Mouse (Mus musculus): ENCODE data around the gene Adamts1. TPM values are rescaled to one million over a fixed set of nuclear protein-coding genes. Genes with fewer than 3 reads are reported as not detected.

Gene Adamts1
- polyA plus RNA-seq, 1 experiment from 2014 or later, result 12.7 TPM

GRCm38 (mm10) chr16:85801971-85802811, 722 bp downstream of the Adamts1 start:
- peak overlapping the region; percentile 65 for H3K4me3 ChIP-seq (replicated peaks; ENCODE audit: low read length)
- peak; percentile 11; the same call in 1 of the 2 replicates for ATAC-seq (ENCODE audit: low FRiP score)
- WGBS, result under 1% methylated on average over 67 of the region's 67 CpGs

GRCm38 (mm10) chr16:85801252-85801651, 1.7 kb downstream of the Adamts1 start:
- H3K27me3 ChIP-seq (ENCODE audit: control insufficient read depth, insufficient read depth, low read length), result peaks cover 14% of the 10 kb centered on the region; the same call in 1 of the 2 replicates
- peak overlapping the region; percentile 56 for H3K27ac ChIP-seq
- 0% methylated on average over 23 of the region's 23 CpGs for WGBS
- H3K9ac ChIP-seq, result peak overlapping the region; percentile 56
- peak overlapping the region; percentile 91 for H3K4me2 ChIP-seq (replicated peaks)
- H3K36me3 ChIP-seq (replicated peaks; ENCODE audit: control insufficient read depth, insufficient read depth), result peaks cover 10% of the 10 kb centered on the region
- DNase-seq (ENCODE audit: low spot score), result peak; percentile 72
- peak overlapping the region; percentile 65 for H3K4me3 ChIP-seq (replicated peaks; ENCODE audit: low read length)
- H3K9me3 ChIP-seq (ENCODE audit: control insufficient read depth, low read length), result no peaks in the 10 kb centered on the region
- peak; percentile 79 for ATAC-seq (ENCODE audit: low FRiP score)
- H3K4me1 ChIP-seq (replicated peaks; ENCODE audit: control insufficient read depth, insufficient read depth, low read length), result peaks cover 8% of the 10 kb centered on the region

More at GRCm38 (mm10) chr16:85801971-85802811, 722 bp downstream of the Adamts1 start:
- peak overlapping the region; percentile 76; the same call in 1 of the 2 replicates for H3K27ac ChIP-seq
- H3K9me3 ChIP-seq (ENCODE audit: control insufficient read depth, low read length), result no peaks in the 10 kb centered on the region
- peaks cover 8% of the 10 kb centered on the region for H3K4me1 ChIP-seq (replicated peaks; ENCODE audit: control insufficient read depth, insufficient read depth, low read length)
- H3K9ac ChIP-seq, result peak overlapping the region; percentile 56
- H3K27me3 ChIP-seq (ENCODE audit: control insufficient read depth, insufficient read depth, low read length), result peaks cover 14% of the 10 kb centered on the region; the same call in 1 of the 2 replicates
- DNase-seq (ENCODE audit: low spot score), result peak; percentile 38
- H3K4me2 ChIP-seq (replicated peaks), result peak overlapping the region; percentile 91
- H3K36me3 ChIP-seq (replicated peaks; ENCODE audit: control insufficient read depth, insufficient read depth), result peaks cover 9% of the 10 kb centered on the region

GRCm38 (mm10) chr16:85800691-85801090, 2.2 kb downstream of the Adamts1 start:
- Histone ChIP-seq H3K4me3 (replicated peaks; ENCODE audit: low read length) (peak overlapping the region; percentile 65), H3K27me3 (ENCODE audit: control insufficient read depth, insufficient read depth, low read length) (peaks cover 14% of the 10 kb centered on the region; the same call in 1 of the 2 replicates), H3K36me3 (replicated peaks; ENCODE audit: control insufficient read depth, insufficient read depth) (peaks cover 10% of the 10 kb centered on the region), H3K4me2 (replicated peaks) (peak overlapping the region; percentile 91), H3K4me1 (replicated peaks; ENCODE audit: control insufficient read depth, insufficient read depth, low read length) (peaks cover 8% of the 10 kb centered on the region), H3K9me3 (ENCODE audit: control insufficient read depth, low read length) (no peaks in the 10 kb centered on the region), H3K27ac (peak overlapping the region; percentile 56), H3K9ac (peak overlapping the region; percentile 56)
- WGBS, result 8% methylated on average over 8 of the region's 8 CpGs
- ATAC-seq (ENCODE audit: low FRiP score), result peak; percentile 74
- peak; percentile 65 for DNase-seq (ENCODE audit: low spot score)

GRCm38 (mm10) chr16:85799971-85800370, 2.9 kb downstream of the Adamts1 start:
- Histone ChIP-seq H3K4me1 (replicated peaks; ENCODE audit: control insufficient read depth, insufficient read depth, low read length) (peaks cover 8% of the 10 kb centered on the region), H3K4me2 (replicated peaks) (peak overlapping the region; percentile 91), H3K9me3 (ENCODE audit: control insufficient read depth, low read length) (no peaks in the 10 kb centered on the region), H3K4me3 (replicated peaks; ENCODE audit: low read length) (no peak overlapping the region), H3K27ac (no peak overlapping the region), H3K36me3 (replicated peaks; ENCODE audit: control insufficient read depth, insufficient read depth) (peaks cover 10% of the 10 kb centered on the region), H3K9ac (no peak overlapping the region), H3K27me3 (ENCODE audit: control insufficient read depth, insufficient read depth, low read length) (peaks cover 7% of the 10 kb centered on the region; the same call in 1 of the 2 replicates)
- 75% methylated on average over 9 of the region's 9 CpGs for WGBS
- ATAC-seq (ENCODE audit: low FRiP score) (no peak), DNase-seq (ENCODE audit: low spot score) (no peak)

GRCm38 (mm10) chr16:85798334-85798733, 4.6 kb downstream of the Adamts1 start:
- Histone ChIP-seq H3K36me3 (replicated peaks; ENCODE audit: control insufficient read depth, insufficient read depth) (peaks cover 13% of the 10 kb centered on the region), H3K27ac (no peak overlapping the region), H3K27me3 (ENCODE audit: control insufficient read depth, insufficient read depth, low read length) (no peaks in the 10 kb centered on the region; the same call in 1 of the 2 replicates), H3K4me2 (replicated peaks) (no peak overlapping the region), H3K9me3 (ENCODE audit: control insufficient read depth, low read length) (no peaks in the 10 kb centered on the region), H3K4me3 (replicated peaks; ENCODE audit: low read length) (no peak overlapping the region), H3K9ac (no peak overlapping the region), H3K4me1 (replicated peaks; ENCODE audit: control insufficient read depth, insufficient read depth, low read length) (no peaks in the 10 kb centered on the region)
- WGBS, result 93% methylated on average over 7 of the region's 7 CpGs
- no peak for ATAC-seq (ENCODE audit: low FRiP score)
- no peak for DNase-seq (ENCODE audit: low spot score)

GRCm38 (mm10) chr16:85797161-85797560, 5.8 kb downstream of the Adamts1 start:
- Histone ChIP-seq H3K27me3 (ENCODE audit: control insufficient read depth, insufficient read depth, low read length) (no peaks in the 10 kb centered on the region; the same call in 1 of the 2 replicates), H3K4me2 (replicated peaks) (no peak overlapping the region), H3K4me1 (replicated peaks; ENCODE audit: control insufficient read depth, insufficient read depth, low read length) (no peaks in the 10 kb centered on the region), H3K36me3 (replicated peaks; ENCODE audit: control insufficient read depth, insufficient read depth) (peaks cover 13% of the 10 kb centered on the region), H3K9me3 (ENCODE audit: control insufficient read depth, low read length) (no peaks in the 10 kb centered on the region), H3K9ac (no peak overlapping the region), H3K27ac (no peak overlapping the region), H3K4me3 (replicated peaks; ENCODE audit: low read length) (no peak overlapping the region)
- DNase-seq (ENCODE audit: low spot score) (no peak), ATAC-seq (ENCODE audit: low FRiP score) (no peak)
- 96% methylated on average over 4 of the region's 4 CpGs for WGBS

GRCm38 (mm10) chr16:85795731-85796130, 7.2 kb downstream of the Adamts1 start:
- Histone ChIP-seq H3K36me3 (replicated peaks; ENCODE audit: control insufficient read depth, insufficient read depth) (peaks cover 13% of the 10 kb centered on the region), H3K9me3 (ENCODE audit: control insufficient read depth, low read length) (no peaks in the 10 kb centered on the region), H3K9ac (no peak overlapping the region), H3K4me3 (replicated peaks; ENCODE audit: low read length) (no peak overlapping the region), H3K27me3 (ENCODE audit: control insufficient read depth, insufficient read depth, low read length) (no peaks in the 10 kb centered on the region), H3K4me1 (replicated peaks; ENCODE audit: control insufficient read depth, insufficient read depth, low read length) (no peaks in the 10 kb centered on the region), H3K4me2 (replicated peaks) (no peak overlapping the region), H3K27ac (no peak overlapping the region)
- DNase-seq (ENCODE audit: low spot score), result no peak
- no peak for ATAC-seq (ENCODE audit: low FRiP score)
- 96% methylated on average over 7 of the region's 7 CpGs for WGBS

GRCm38 (mm10) chr16:85793166-85793830, 9.6 kb downstream of the Adamts1 start:
- Histone ChIP-seq H3K27me3 (ENCODE audit: control insufficient read depth, insufficient read depth, low read length) (no peaks in the 10 kb centered on the region), H3K36me3 (replicated peaks; ENCODE audit: control insufficient read depth, insufficient read depth) (peaks cover 13% of the 10 kb centered on the region), H3K9ac (no peak overlapping the region), H3K4me1 (replicated peaks; ENCODE audit: control insufficient read depth, insufficient read depth, low read length) (no peaks in the 10 kb centered on the region), H3K9me3 (ENCODE audit: control insufficient read depth, low read length) (no peaks in the 10 kb centered on the region), H3K4me2 (replicated peaks) (no peak overlapping the region), H3K4me3 (replicated peaks; ENCODE audit: low read length) (no peak overlapping the region), H3K27ac (no peak overlapping the region)
- 88% methylated on average over 4 of the region's 4 CpGs for WGBS
- no peak for DNase-seq (ENCODE audit: low spot score)
- ATAC-seq (ENCODE audit: low FRiP score), result no peak

GRCm38 (mm10) chr16:85781076-85781475, 21.8 kb downstream of the Adamts1 start:
- no peak for ATAC-seq (ENCODE audit: low FRiP score)
- H3K4me2 ChIP-seq (replicated peaks), result no peak overlapping the region
- WGBS, result 92% methylated on average over 2 of the region's 2 CpGs

More at GRCm38 (mm10) chr16:85781076-85781475, 21.8 kb downstream of the Adamts1 start:
- Histone ChIP-seq H3K27me3 (ENCODE audit: control insufficient read depth, insufficient read depth, low read length) (no peaks in the 10 kb centered on the region), H3K9me3 (ENCODE audit: control insufficient read depth, low read length) (no peaks in the 10 kb centered on the region), H3K4me1 (replicated peaks; ENCODE audit: control insufficient read depth, insufficient read depth, low read length) (no peaks in the 10 kb centered on the region), H3K9ac (no peak overlapping the region), H3K36me3 (replicated peaks; ENCODE audit: control insufficient read depth, insufficient read depth) (no peaks in the 10 kb centered on the region), H3K27ac (no peak overlapping the region), H3K4me3 (replicated peaks; ENCODE audit: low read length) (no peak overlapping the region)
- no peak for DNase-seq (ENCODE audit: low spot score)

Measured in hindbrain, embryonic 14.5 days (tissue).